Mouse (Mus musculus): ENCODE data around the gene Kifc1.

Kifc1 gene

DNA sequence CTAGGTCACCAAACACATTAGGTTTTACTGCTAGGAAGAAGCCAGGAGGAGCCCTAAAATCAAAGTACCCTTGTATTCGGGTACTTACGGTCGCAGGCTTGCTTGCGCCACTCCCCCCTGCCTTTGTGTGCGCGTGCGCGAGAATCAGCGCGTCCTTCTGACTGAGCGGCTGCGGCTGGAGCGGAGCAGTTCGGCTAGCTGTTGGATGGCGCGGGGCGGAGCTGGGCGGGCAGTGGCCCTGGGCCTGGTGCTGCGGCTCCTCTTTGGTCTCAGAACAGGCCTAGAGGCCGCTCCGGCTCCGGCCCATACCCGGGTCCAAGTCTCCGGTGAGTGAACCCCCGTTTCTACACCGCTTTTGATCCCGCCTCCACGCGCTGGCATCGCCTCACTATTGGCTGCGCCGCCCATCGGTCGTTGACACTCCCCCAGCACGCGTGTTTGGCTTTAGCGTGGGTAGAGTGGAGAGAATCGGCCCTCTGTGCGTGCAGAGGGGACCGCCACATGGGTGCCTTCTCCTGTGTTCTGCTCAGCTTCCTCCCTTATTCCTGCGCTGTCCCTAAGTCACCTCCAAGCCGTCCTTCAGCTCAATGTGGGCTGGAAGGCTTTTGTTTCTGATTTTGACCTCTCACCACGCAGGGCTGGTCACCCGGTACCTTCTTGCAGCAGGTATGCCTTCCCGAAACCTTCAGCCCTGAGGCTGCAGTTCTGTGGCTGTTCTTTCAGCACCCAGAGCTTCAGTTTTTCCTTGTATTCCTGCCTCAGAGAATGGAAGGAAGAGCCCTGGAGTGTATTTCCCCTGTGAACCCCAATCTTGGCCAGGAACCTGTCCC, 47.3 kb downstream of the Kifc1 start, which contains the start of gene Cd320:
Cd320 (plus strand) TSS at position 126 of the 830 bp plus-strand sequence.
- DNase-seq = peak; percentile 93

- no peak for DNase-seq
Observed at GRCm38 (mm10) chr17:33829561-33829960, 60.9 kb downstream of the Kifc1 start.

DNA sequence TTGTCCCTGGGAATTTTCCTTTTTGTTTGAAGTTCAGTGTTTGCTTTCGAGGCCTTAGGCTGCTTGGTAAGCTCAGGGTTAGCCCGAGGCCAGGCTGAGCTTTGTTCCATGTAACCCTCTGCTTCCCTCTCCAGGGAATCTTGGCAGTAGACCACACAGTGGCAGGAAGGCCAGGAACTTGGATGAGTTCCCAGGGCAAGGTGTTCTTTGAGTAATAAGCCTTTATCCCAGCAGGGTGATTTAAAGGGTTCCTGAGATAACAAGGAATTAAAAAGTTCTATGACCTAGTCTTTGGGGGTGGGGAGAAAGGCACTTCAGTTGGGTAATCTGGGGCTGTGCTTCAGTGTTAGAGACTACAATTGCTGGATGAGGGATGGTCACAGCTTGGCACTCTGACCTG, 61.6 kb downstream of the Kifc1 start:
- DNase-seq = peak; percentile 91 to 93

DNA sequence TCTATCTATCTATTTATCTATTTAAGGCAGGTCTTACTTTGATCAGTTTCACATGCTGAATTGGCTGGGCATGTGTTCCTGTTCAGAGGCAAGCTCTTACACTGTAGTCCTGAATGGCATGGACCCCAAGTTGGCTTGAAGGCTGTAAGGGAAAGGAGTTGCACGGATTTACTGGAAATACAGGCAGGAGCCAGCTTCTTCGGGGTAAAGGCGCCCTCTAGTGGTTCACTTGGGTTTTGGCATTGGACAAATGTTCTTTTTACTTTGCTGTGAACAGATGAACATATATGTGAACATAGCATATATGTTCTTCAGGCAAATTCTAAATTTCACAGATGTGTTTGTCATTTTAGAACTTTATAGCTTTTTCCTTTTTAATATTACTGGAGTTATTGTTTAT, 63.6 kb downstream of the Kifc1 start:
- DNase-seq = peak; percentile 64 to 77

All from kidney, adult 8-10 months (tissue).